Mouse (Mus musculus): ENCODE measurements around the gene Shoc2.
A peak's percentile ranks its signal among the peaks of the same experiment; 100 is the strongest.

The Shoc2 gene

GRCm38 (mm10) chr19:54040356-54041028 is 96.4 kb downstream of the Shoc2 start:
- DNase-seq: no peak

- no peak for DNase-seq
Measured at GRCm38 (mm10) chr19:54041029-54041367, 96.9 kb downstream of the Shoc2 start.

GRCm38 (mm10) chr19:54043851-54044250 is 99.7 kb downstream of the Shoc2 start, which contains the start of gene Adra2a:
Gene Adra2a (plus strand): TSS chr19:54044151.
- DNase-seq: no peak

GRCm38 (mm10) chr19:54044507-54045371 is 100.6 kb downstream of the Shoc2 start:
- peak; percentile 22 for DNase-seq

- DNase-seq: no peak
Measured at GRCm38 (mm10) chr19:54045412-54045811, 101.3 kb downstream of the Shoc2 start.

- no peak for DNase-seq
Measured at GRCm38 (mm10) chr19:54045931-54046683, 102.0 kb downstream of the Shoc2 start.

GRCm38 (mm10) chr19:54046684-54047070 is 102.6 kb downstream of the Shoc2 start:
- no peak for DNase-seq

GRCm38 (mm10) chr19:54047386-54048050 is 103.4 kb downstream of the Shoc2 start:
- DNase-seq: no peak

GRCm38 (mm10) chr19:54048161-54048885 is 104.2 kb downstream of the Shoc2 start:
- no peak for DNase-seq

- no peak for DNase-seq
Measured at GRCm38 (mm10) chr19:54051651-54052050, 107.5 kb downstream of the Shoc2 start.

GRCm38 (mm10) chr19:54055845-54056244 is 111.7 kb downstream of the Shoc2 start:
- no peak for DNase-seq

- no peak for DNase-seq
Measured at GRCm38 (mm10) chr19:54068447-54068846, 124.3 kb downstream of the Shoc2 start.

GRCm38 (mm10) chr19:54070521-54070920 is 126.4 kb downstream of the Shoc2 start:
- DNase-seq: no peak

GRCm38 (mm10) chr19:54072233-54072800 is 128.2 kb downstream of the Shoc2 start:
- no peak for DNase-seq

GRCm38 (mm10) chr19:54076362-54077349 is 132.6 kb downstream of the Shoc2 start:
- no peak for DNase-seq

- DNase-seq: no peak
Measured at GRCm38 (mm10) chr19:54081303-54081702, 137.2 kb downstream of the Shoc2 start.

- no peak for DNase-seq
Measured at GRCm38 (mm10) chr19:54081716-54082165, 137.6 kb downstream of the Shoc2 start.
